Mouse (Mus musculus) ES-Bruce4 (cell line): ENCODE measurements around the gene Ciapin1. TPM values are rescaled to one million over a fixed set of nuclear protein-coding genes. Genes with fewer than 3 reads are reported as not detected.
A peak's percentile ranks its signal among the peaks of the same experiment; 100 is the strongest.

ENCODE experiments used
- H3K27ac ChIP-seq: 2 replicates; pipeline ENCODE4 v1.5.1; 2012; ENCODE audit warnings: low read length, inconsistent platforms; ENCODE audit not compliant: insufficient read depth
- H3K27me3 ChIP-seq: 2 replicates; pipeline ENCODE4 v1.6.1; 2012; ENCODE audit warnings: mild to moderate bottlenecking, low read length, inconsistent platforms; ENCODE audit not compliant: control insufficient read depth, poor library complexity, insufficient read depth, severe bottlenecking
- H3K36me3 ChIP-seq: 2 replicates; pipeline ENCODE4 v1.6.1; 2012; ENCODE audit warnings: inconsistent platforms, mild to moderate bottlenecking, low read length, moderate library complexity; ENCODE audit not compliant: control insufficient read depth, poor library complexity, insufficient read depth, severe bottlenecking
- H3K4me1 ChIP-seq: one replicate; pipeline ENCODE4 v1.8.1; 2011; ENCODE audit warnings: low read length; ENCODE audit not compliant: control insufficient read depth, insufficient read depth
- H3K4me3 ChIP-seq: 2 replicates; pipeline ENCODE4 v1.5.1; 2011; ENCODE audit warnings: low read depth, mild to moderate bottlenecking, low read length
- H3K9ac ChIP-seq: 2 replicates; pipeline ENCODE4 v1.6.1; 2012; ENCODE audit warnings: low read depth, mild to moderate bottlenecking, inconsistent platforms; ENCODE audit not compliant: poor library complexity, severe bottlenecking
- H3K9me3 ChIP-seq: replicated peaks from 2 replicates; pipeline ENCODE4 v1.6.1; 2012; ENCODE audit warnings: mild to moderate bottlenecking, low read length, inconsistent platforms; ENCODE audit not compliant: control insufficient read depth, poor library complexity, insufficient read depth, severe bottlenecking
- CTCF ChIP-seq: IDR thresholded peaks from one replicate; pipeline ENCODE4 v1.8.1; 2011; ENCODE audit warnings: low read depth, low read length
- EP300 ChIP-seq: IDR thresholded peaks from 2 replicates; pipeline ENCODE4 v1.6.1; 2011; ENCODE audit warnings: low read depth, low read length; ENCODE audit not compliant: insufficient read depth
- POLR2A ChIP-seq: IDR thresholded peaks from one replicate; pipeline ENCODE4 v1.8.1; 2011; ENCODE audit warnings: low read length; ENCODE audit not compliant: insufficient read depth
- polyA plus RNA-seq: library from polyadenylated mRNA; stranded (reverse); fragments of >200 nt; gene quantifications from 2 replicates; pipeline ENCODE4 v1.2.4, GENCODE M21; 2011; ENCODE audit warnings: low read depth; ENCODE audit not compliant: missing spikeins, insufficient read depth, insufficient read length

Gene Ciapin1
- polyA plus RNA-seq, 1 experiment: 75.8 TPM

DNA sequence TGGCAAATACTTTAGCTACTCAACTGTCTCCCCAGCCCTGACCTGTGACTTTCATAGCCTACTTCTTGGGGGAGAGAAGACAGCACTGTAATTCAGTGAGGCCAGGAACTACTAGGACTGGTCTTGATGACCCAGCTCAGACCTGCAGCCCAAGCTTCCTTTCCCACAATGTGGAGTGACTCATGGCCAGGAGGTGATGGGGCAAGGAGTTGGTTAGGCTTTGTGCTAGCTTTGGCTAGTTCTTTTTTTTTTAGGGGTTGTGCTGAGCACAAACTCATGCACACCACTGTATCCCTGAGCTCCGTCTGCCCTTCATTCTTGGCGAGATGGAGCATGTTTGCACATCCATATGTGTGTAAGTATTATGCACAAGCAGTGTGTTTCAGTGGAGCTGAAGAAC lies 61.8 kb downstream of the Ciapin1 start:
- no peak overlapping the region for H3K9ac ChIP-seq
- H3K27ac ChIP-seq: no peak overlapping the region
- TF ChIP-seq POLR2A (no peak), EP300 (no peak)
- no peaks in the 10 kb centered on the region for H3K4me1 ChIP-seq
- H3K4me3 ChIP-seq: no peak overlapping the region
- no peaks in the 10 kb centered on the region for H3K27me3 ChIP-seq
- no peaks in the 10 kb centered on the region for H3K36me3 ChIP-seq
- H3K9me3 ChIP-seq: no peaks in the 10 kb centered on the region

DNA sequence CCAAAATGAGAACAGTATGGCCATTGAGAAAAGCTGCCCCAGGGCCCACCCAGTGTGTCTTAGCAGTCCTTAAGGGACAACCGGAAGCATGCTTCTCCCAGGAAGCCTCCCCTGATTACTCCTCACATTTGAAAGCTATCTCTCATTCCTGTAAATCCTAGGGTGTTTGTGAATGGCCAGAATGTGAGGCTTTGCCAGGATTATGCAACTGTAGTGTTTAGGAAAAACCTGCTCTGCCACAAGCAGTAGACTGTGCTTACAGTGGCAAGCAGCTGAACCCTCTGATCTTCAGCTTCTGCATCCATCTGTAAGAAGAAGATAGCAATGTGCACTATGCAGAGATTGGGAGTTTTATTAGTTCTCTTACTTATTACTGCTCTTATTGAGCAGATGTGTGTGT lies 63.6 kb downstream of the Ciapin1 start:
- no peaks in the 10 kb centered on the region for H3K36me3 ChIP-seq
- no peaks in the 10 kb centered on the region for H3K4me1 ChIP-seq
- no peak overlapping the region for H3K27ac ChIP-seq
- H3K9me3 ChIP-seq: no peaks in the 10 kb centered on the region
- H3K4me3 ChIP-seq: no peak overlapping the region
- no peak overlapping the region for H3K9ac ChIP-seq
- TF ChIP-seq EP300: no peak
- no peak for TF ChIP-seq CTCF
- TF ChIP-seq POLR2A: no peak
- H3K27me3 ChIP-seq: peaks cover 2% of the 10 kb centered on the region

DNA sequence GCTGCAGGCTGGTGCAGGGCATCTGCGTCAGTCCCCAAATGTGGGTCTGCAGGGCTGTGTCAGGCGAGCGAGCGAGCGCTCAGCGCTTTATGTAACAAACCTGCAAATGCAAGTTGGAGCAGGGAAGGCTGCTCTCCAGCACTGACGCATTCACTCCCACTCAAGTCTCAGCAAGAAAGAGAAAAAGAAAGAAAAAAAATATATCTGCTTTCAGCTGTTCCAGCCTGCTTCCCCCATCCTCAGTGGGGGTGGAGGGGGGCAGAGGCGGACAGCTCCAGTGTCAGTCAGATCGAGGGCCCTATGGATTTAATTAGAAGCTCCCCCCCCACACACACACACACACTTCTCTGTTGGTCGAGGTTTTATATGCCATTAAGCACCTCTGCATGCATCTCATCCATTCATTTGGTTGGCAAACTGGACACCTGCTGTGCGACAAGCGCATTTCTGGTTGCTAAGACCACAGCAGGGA lies 64.4 kb downstream of the Ciapin1 start:
- no peaks in the 10 kb centered on the region for H3K9me3 ChIP-seq
- no peaks in the 10 kb centered on the region for H3K36me3 ChIP-seq
- H3K4me1 ChIP-seq: no peaks in the 10 kb centered on the region
- no peak overlapping the region for H3K4me3 ChIP-seq
- no peak for TF ChIP-seq POLR2A
- TF ChIP-seq EP300: no peak
- TF ChIP-seq CTCF: no peak
- no peak overlapping the region for H3K27ac ChIP-seq
- H3K9ac ChIP-seq: no peak overlapping the region
- H3K27me3 ChIP-seq: peaks cover 2% of the 10 kb centered on the region

DNA sequence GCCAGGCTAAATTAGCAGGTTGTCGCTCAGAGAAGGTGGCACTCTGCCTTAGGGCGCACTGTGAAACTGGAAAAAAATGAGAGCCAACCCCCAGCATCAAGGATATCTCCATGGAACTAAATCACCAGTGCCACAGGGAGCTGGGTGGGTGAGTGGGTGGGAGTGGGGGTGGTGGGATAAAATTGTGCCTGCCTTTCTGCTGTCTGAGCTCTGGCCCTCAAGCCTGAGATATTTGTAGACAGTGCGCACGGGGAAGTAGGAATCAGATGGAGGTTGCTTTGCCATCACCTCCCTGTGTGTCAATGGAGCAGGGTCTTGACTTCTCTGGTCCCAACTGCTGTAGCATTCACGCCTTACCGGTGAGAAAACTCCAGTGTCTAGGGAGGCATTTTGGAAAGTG lies 65.1 kb downstream of the Ciapin1 start:
- Histone ChIP-seq H3K27ac (no peak overlapping the region), H3K4me1 (no peaks in the 10 kb centered on the region), H3K4me3 (no peak overlapping the region), H3K9ac (no peak overlapping the region), H3K36me3 (no peaks in the 10 kb centered on the region), H3K27me3 (peaks cover 2% of the 10 kb centered on the region), H3K9me3 (no peaks in the 10 kb centered on the region)
- TF ChIP-seq POLR2A (no peak), EP300 (no peak), CTCF (no peak)

DNA sequence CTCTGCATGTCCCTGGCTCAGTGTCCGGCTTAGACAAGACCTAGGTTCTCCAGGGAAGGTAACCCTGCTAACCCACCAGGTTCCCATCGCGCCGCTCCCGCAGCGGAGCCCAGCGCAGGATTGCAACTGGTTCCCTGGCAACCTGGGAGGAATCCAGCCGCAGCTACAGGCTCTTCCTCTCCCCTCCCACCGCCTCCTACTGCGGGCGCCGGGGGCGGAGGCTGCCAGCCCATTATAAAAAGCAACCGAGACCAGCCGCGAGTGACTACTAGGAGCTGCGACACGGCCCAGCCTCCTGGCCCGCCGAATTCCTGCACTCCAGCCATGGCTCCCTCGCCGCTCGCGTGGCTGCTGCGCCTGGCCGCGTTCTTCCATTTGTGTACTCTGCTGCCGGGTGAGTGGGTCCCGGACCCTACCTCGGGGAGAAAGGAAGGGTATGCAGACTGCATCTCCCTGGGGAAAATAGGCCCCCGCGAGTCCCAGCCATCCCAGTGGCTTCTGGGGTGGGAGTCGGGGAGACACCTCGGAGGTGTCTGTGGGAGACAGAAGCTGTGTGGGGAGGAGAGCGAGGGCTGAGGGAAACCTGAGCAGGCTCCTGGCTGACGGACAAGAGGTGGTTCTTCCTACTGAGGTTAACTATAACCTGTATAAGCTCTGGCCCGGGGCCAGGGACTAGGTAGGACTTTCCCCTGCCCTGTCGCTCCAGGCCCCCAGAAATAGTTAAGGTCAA lies 66.1 kb downstream of the Ciapin1 start, which contains the start of gene Cx3cl1:
TSS of gene Cx3cl1 (plus strand) at position 69 of the 730 bp plus-strand sequence.
- peak within 1 kb of the TSS; percentile 44 for H3K4me3 ChIP-seq
- no peaks in the 10 kb centered on the region for H3K9me3 ChIP-seq
- H3K27me3 ChIP-seq: peaks cover 2% of the 10 kb centered on the region
- H3K4me1 ChIP-seq: no peaks in the 10 kb centered on the region
- no peak within 1 kb of the TSS for H3K27ac ChIP-seq
- H3K36me3 ChIP-seq: no peaks in the 10 kb centered on the region
- no peak for TF ChIP-seq CTCF
- no peak for TF ChIP-seq POLR2A
- no peak for TF ChIP-seq EP300
- H3K9ac ChIP-seq: peak within 1 kb of the TSS; percentile 51

DNA sequence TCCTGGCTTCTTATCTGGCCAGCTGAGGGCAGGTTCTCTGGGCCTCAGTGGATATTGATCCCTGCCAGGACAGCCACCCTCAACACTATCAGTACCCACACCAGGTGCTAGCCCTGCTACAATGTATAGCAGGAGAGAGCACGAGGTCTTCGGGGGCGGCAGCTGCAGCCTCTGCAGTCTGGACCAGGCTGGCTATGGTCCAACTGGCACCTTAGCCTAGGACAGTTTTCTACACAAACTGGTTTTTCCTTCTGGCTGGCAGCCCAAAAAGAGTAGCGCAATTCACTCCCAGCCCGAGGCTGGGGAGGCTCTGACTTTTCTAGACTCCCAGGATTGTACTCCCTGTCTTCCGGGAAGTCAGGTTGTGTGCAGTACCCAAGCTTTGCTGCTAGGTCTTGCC lies 67.2 kb downstream of the Ciapin1 start:
- Histone ChIP-seq H3K9me3 (no peaks in the 10 kb centered on the region), H3K9ac (no peak overlapping the region), H3K27ac (no peak overlapping the region), H3K36me3 (no peaks in the 10 kb centered on the region), H3K27me3 (peaks cover 5% of the 10 kb centered on the region), H3K4me1 (no peaks in the 10 kb centered on the region), H3K4me3 (no peak overlapping the region)
- TF ChIP-seq POLR2A (no peak), EP300 (no peak), CTCF (no peak)

Other genes starting within 250 kb of the Ciapin1 start
- 20.4 and 21.3 TPM in 2 replicates for gene Rspry1, start 236.4 kb downstream of the Ciapin1 start, polyA plus RNA-seq
- gene Fam192a, start 236.4 kb downstream of the Ciapin1 start, polyA plus RNA-seq: 93.9 and 95.0 TPM in 2 replicates
- gene Arl2bp, start 171.8 kb downstream of the Ciapin1 start, polyA plus RNA-seq: 42.4 and 45.3 TPM in 2 replicates
- 1.2 TPM in 1 of 2 replicates, not detected in the other for gene Pllp, start 142.1 kb downstream of the Ciapin1 start, polyA plus RNA-seq
- not detected in 2 replicates for gene Ccl22, start 92.8 kb downstream of the Ciapin1 start, polyA plus RNA-seq
- 3.2 and 3.4 TPM in 2 replicates for gene Cx3cl1, start 66.3 kb downstream of the Ciapin1 start, polyA plus RNA-seq
- gene Ccl17, start 27.9 kb downstream of the Ciapin1 start, polyA plus RNA-seq: not detected in 2 replicates
- 36.0 and 47.5 TPM in 2 replicates for gene Coq9, start within 50 bp of the Ciapin1 start, polyA plus RNA-seq
- gene Polr2c, start 19.1 kb upstream of the Ciapin1 start, polyA plus RNA-seq: 134 and 150 TPM in 2 replicates
- gene Dok4, start 38.0 kb upstream of the Ciapin1 start, polyA plus RNA-seq: 3.9 and 4.4 TPM in 2 replicates
- gene Ccdc102a, start 79.7 kb upstream of the Ciapin1 start, polyA plus RNA-seq: 5.1 and 5.4 TPM in 2 replicates
- 1.0 and 2.6 TPM in 2 replicates for gene Adgrg5, start 85.3 kb upstream of the Ciapin1 start, polyA plus RNA-seq
- gene Adgrg1, start 136.4 kb upstream of the Ciapin1 start, polyA plus RNA-seq: 11.4 and 13.8 TPM in 2 replicates
- 0.27 TPM in 1 of 2 replicates, not detected in the other for gene Adgrg3, start 179.3 kb upstream of the Ciapin1 start, polyA plus RNA-seq
- 0.62 and 0.64 TPM in 2 replicates for gene Drc7, start 216.7 kb upstream of the Ciapin1 start, polyA plus RNA-seq
- gene Katnb1, start 242.8 kb upstream of the Ciapin1 start, polyA plus RNA-seq: 15.9 and 16.1 TPM in 2 replicates